Mouse (Mus musculus): Measurements from ENCODE around the gene 5031439G07Rik.

Gene 5031439G07Rik

GRCm38 (mm10) chr15:84950053-84950452, 38.3 kb downstream of the 5031439G07Rik start:
- no peak for DNase-seq

- no peak for DNase-seq
Observed at GRCm38 (mm10) chr15:84948990-84949389, 39.4 kb downstream of the 5031439G07Rik start.

- no peak for DNase-seq
Observed at GRCm38 (mm10) chr15:84944319-84944718, 44.0 kb downstream of the 5031439G07Rik start.

GRCm38 (mm10) chr15:84942647-84943285, 45.6 kb downstream of the 5031439G07Rik start:
- DNase-seq, result peak in 1 of 2 experiments; percentile 40

- no peak for DNase-seq
Observed at GRCm38 (mm10) chr15:84940102-84940501, 48.2 kb downstream of the 5031439G07Rik start.

- no peak for DNase-seq
Observed at GRCm38 (mm10) chr15:84934901-84935300, 53.5 kb downstream of the 5031439G07Rik start.

- DNase-seq, result no peak
Observed at GRCm38 (mm10) chr15:84932351-84932750, 56.0 kb downstream of the 5031439G07Rik start.

GRCm38 (mm10) chr15:84925495-84926018, 62.8 kb downstream of the 5031439G07Rik start:
- DNase-seq, result no peak

- peak in 1 of 2 experiments; percentile 35 for DNase-seq
Observed at GRCm38 (mm10) chr15:84924781-84925315, 63.5 kb downstream of the 5031439G07Rik start.

- no peak for DNase-seq
Observed at GRCm38 (mm10) chr15:84923508-84924181, 64.7 kb downstream of the 5031439G07Rik start.

GRCm38 (mm10) chr15:84922884-84923507, 65.4 kb downstream of the 5031439G07Rik start, which contains the start of gene Nup50:
Gene Nup50, plus strand, starts transcription at chr15:84923411.
- DNase-seq, result peak; percentile 100

- no peak for DNase-seq
Observed at GRCm38 (mm10) chr15:84919938-84920337, 68.4 kb downstream of the 5031439G07Rik start, which contains the start of gene Gm29666. Gene Gm29666, minus strand, starts transcription at chr15:84920038.

- no peak for DNase-seq
Observed at GRCm38 (mm10) chr15:84913201-84913600, 75.2 kb downstream of the 5031439G07Rik start.

GRCm38 (mm10) chr15:84903843-84904385, 84.4 kb downstream of the 5031439G07Rik start:
- DNase-seq, result no peak

- peak in 1 of 2 experiments; percentile 20 for DNase-seq
Observed at GRCm38 (mm10) chr15:84898077-84898476, 90.3 kb downstream of the 5031439G07Rik start.

- no peak for DNase-seq
Observed at GRCm38 (mm10) chr15:84896664-84897063, 91.7 kb downstream of the 5031439G07Rik start.

- peak in 1 of 2 experiments; percentile 19 for DNase-seq
Observed at GRCm38 (mm10) chr15:84896216-84896615, 92.1 kb downstream of the 5031439G07Rik start.

Data from cerebellum, postnatal 25 days (tissue).